Mouse (Mus musculus) CH12.LX (cell line): Measurements from ENCODE around the gene Morc2a. TPM values are rescaled to one million over a fixed set of nuclear protein-coding genes. Genes with fewer than 3 reads are reported as not detected.

Source experiments
- DNase-seq: peaks from one replicate; pipeline ENCODE4 v3.0.0-alpha.2; 2013; ENCODE audit errors: extremely low read depth
- H3K27ac ChIP-seq: 2 replicates; pipeline ENCODE4 v1.5.1; 2012; ENCODE audit warnings: low read depth, mild to moderate bottlenecking, control low read depth, moderate library complexity; ENCODE audit not compliant: insufficient read depth
- H3K27me3 ChIP-seq: replicated peaks from 2 replicates; pipeline ENCODE3; 2012; ENCODE audit warnings: inconsistent platforms
- H3K36me3 ChIP-seq, 2 experiments: replicated peaks in 1 of 2; 2 replicates each; pipeline versions ENCODE3 to v1.6.1; 2012; ENCODE audit warnings: inconsistent platforms in 1 of 2, low read length in 1 of 2, mild to moderate bottlenecking in 1 of 2, mixed read lengths in 1 of 2, moderate library complexity in 1 of 2; ENCODE audit not compliant: control insufficient read depth in 1 of 2, insufficient read depth in 1 of 2
- H3K4me1 ChIP-seq, 2 experiments: 2 replicates each; pipeline ENCODE4 v1.6.1; 2012; ENCODE audit warnings: inconsistent platforms in 1 of 2, moderate library complexity in 1 of 2; ENCODE audit not compliant: insufficient read depth in 2 of 2, control insufficient read depth in 1 of 2
- H3K4me2 ChIP-seq: 2 replicates; pipeline ENCODE4 v1.6.1; 2012; ENCODE audit warnings: low read depth, mild to moderate bottlenecking, control low read depth; ENCODE audit not compliant: poor library complexity, insufficient read depth, severe bottlenecking
- H3K4me3 ChIP-seq, 3 experiments: fragments of 150-350 bp in 1 of 3; sonication (generic) in 1 of 3; replicated peaks in 1 of 3; 2 replicates each; pipeline versions ENCODE3 to v1.5.1; 2011 to 2012; ENCODE audit warnings: low read depth in 2 of 3, low read length in 2 of 3, mild to moderate bottlenecking in 2 of 3, moderate library complexity in 2 of 3, control low read depth in 1 of 3, improper control_type of control experiment in 1 of 3, inconsistent platforms in 1 of 3, mixed read lengths in 1 of 3; ENCODE audit not compliant: poor library complexity in 1 of 3
- H3K79me2 ChIP-seq: replicated peaks from 2 replicates; pipeline ENCODE4 v1.6.1; 2012; ENCODE audit warnings: mild to moderate bottlenecking, moderate library complexity; ENCODE audit not compliant: control insufficient read depth, poor library complexity, insufficient read depth, severe bottlenecking; ENCODE audit errors: extremely low read depth
- H3K9ac ChIP-seq: 2 replicates; pipeline ENCODE4 v1.6.1; 2012; ENCODE audit warnings: low read depth, mild to moderate bottlenecking, control low read depth, moderate library complexity; ENCODE audit not compliant: insufficient read depth
- H3K9me3 ChIP-seq: replicated peaks from 2 replicates; pipeline ENCODE3; 2012; ENCODE audit warnings: low read length, inconsistent platforms, mixed read lengths
- CHD2 ChIP-seq: IDR thresholded peaks from 2 replicates; pipeline ENCODE4 v1.6.1; 2011; ENCODE audit warnings: low read length, improper control_type of control experiment
- CTCF ChIP-seq, 2 experiments: IDR thresholded peaks in 1 of 2; conservative IDR thresholded peaks in 1 of 2; 2 replicates each; pipeline ENCODE4 v1.5.1; 2011 to 2012; ENCODE audit warnings: low read depth in 2 of 2, low read length in 2 of 2, improper control_type of control experiment in 1 of 2, inconsistent platforms in 1 of 2, mild to moderate bottlenecking in 1 of 2, moderate library complexity in 1 of 2
- ETS1 ChIP-seq: conservative IDR thresholded peaks from 2 replicates; pipeline ENCODE4 v1.6.1; 2012; ENCODE audit warnings: low read depth, mild to moderate bottlenecking, inconsistent platforms, low read length, improper control_type of control experiment, moderate library complexity
- GABPA ChIP-seq: IDR thresholded peaks from 2 replicates; pipeline ENCODE4 v1.6.1; 2012; ENCODE audit warnings: low read depth, low read length, improper control_type of control experiment, inconsistent platforms; ENCODE audit not compliant: insufficient replicate concordance
- JUN ChIP-seq: IDR thresholded peaks from 2 replicates; pipeline ENCODE4 v1.6.1; 2011; ENCODE audit warnings: low read depth, mild to moderate bottlenecking, low read length, improper control_type of control experiment, moderate library complexity; ENCODE audit not compliant: insufficient read depth
- JUND ChIP-seq: conservative IDR thresholded peaks from 2 replicates; pipeline ENCODE4 v1.6.1; 2011; ENCODE audit warnings: low read depth, low read length, improper control_type of control experiment
- MAX ChIP-seq: IDR thresholded peaks from 2 replicates; pipeline ENCODE4 v1.6.1; 2011; ENCODE audit warnings: low read length, improper control_type of control experiment
- MEF2A ChIP-seq: IDR thresholded peaks from 2 replicates; pipeline ENCODE4 v1.6.1; 2014; ENCODE audit warnings: low read depth, mild to moderate bottlenecking, inconsistent platforms, low read length, improper control_type of control experiment, borderline replicate concordance
- NRF1 ChIP-seq: IDR thresholded peaks from 2 replicates; pipeline ENCODE4 v1.6.1; 2014; ENCODE audit warnings: low read depth, mild to moderate bottlenecking, inconsistent platforms, low read length, improper control_type of control experiment, moderate library complexity
- PAX5 ChIP-seq: IDR thresholded peaks from 2 replicates; pipeline ENCODE4 v1.6.1; 2012; ENCODE audit warnings: low read length, inconsistent platforms, mixed read lengths
- RAD21 ChIP-seq: IDR thresholded peaks from 2 replicates; pipeline ENCODE4 v1.6.1; 2011; ENCODE audit warnings: low read depth, mild to moderate bottlenecking, low read length, improper control_type of control experiment, moderate library complexity
- RCOR1 ChIP-seq: conservative IDR thresholded peaks from 2 replicates; pipeline ENCODE4 v1.6.1; 2012; ENCODE audit warnings: low read depth, mild to moderate bottlenecking, inconsistent platforms, low read length, improper control_type of control experiment
- SIN3A ChIP-seq: IDR thresholded peaks from 2 replicates; pipeline ENCODE4 v1.6.1; 2012; ENCODE audit warnings: low read length, improper control_type of control experiment, inconsistent platforms
- SMC3 ChIP-seq: IDR thresholded peaks from 2 replicates; pipeline ENCODE4 v1.6.1; 2011; ENCODE audit warnings: low read depth, low read length, improper control_type of control experiment
- TCF12 ChIP-seq: IDR thresholded peaks from 2 replicates; pipeline ENCODE4 v1.6.1; 2014; ENCODE audit warnings: low read depth, mild to moderate bottlenecking, inconsistent platforms, low read length, improper control_type of control experiment
- UBTF ChIP-seq: IDR thresholded peaks from 2 replicates; pipeline ENCODE4 v1.6.1; 2012; ENCODE audit warnings: low read depth, mild to moderate bottlenecking, inconsistent platforms, low read length, improper control_type of control experiment, moderate library complexity
- USF1 ChIP-seq: IDR thresholded peaks from 2 replicates; pipeline ENCODE4 v1.6.1; 2014; ENCODE audit warnings: low read depth, mild to moderate bottlenecking, inconsistent platforms, low read length, improper control_type of control experiment
- USF2 ChIP-seq: conservative IDR thresholded peaks from 2 replicates; pipeline ENCODE4 v1.6.1; 2011; ENCODE audit warnings: low read depth, low read length, improper control_type of control experiment
- ZC3H11A ChIP-seq: IDR thresholded peaks from 2 replicates; pipeline ENCODE4 v1.6.1; 2012; ENCODE audit warnings: low read depth, mild to moderate bottlenecking, inconsistent platforms, low read length, improper control_type of control experiment
- ZKSCAN1 ChIP-seq: IDR thresholded peaks from 2 replicates; pipeline ENCODE4 v1.6.1; 2012; ENCODE audit warnings: low read depth, inconsistent platforms, low read length, improper control_type of control experiment, borderline replicate concordance
- ZMIZ1 ChIP-seq: IDR thresholded peaks from 2 replicates; pipeline ENCODE4 v1.6.1; 2012; ENCODE audit warnings: low read depth, mild to moderate bottlenecking, inconsistent platforms, low read length, improper control_type of control experiment
- ZNF384 ChIP-seq: IDR thresholded peaks from 2 replicates; pipeline ENCODE4 v1.6.1; 2012; ENCODE audit warnings: low read depth, low read length, improper control_type of control experiment, inconsistent platforms
- dilution Hi-C: fragments of 300-500 bp; cut with MboI; formaldehyde crosslinking; loops from 2 replicates; pipeline ENCODE4 v1.14.3; 2020; ENCODE audit warnings: low sequenced_read_pairs; ENCODE audit not compliant: extremely low pct_unique_long_range_greater_than_20kb, extremely low pct_ligation_motif_present
- in situ Hi-C: fragments of 300-500 bp; cut with MboI; formaldehyde crosslinking; loops from 3 replicates; pipeline ENCODE4 v1.14.3; 2019; ENCODE audit warnings: low sequenced_read_pairs, low pct_ligation_motif_present, low pct_unique_long_range_greater_than_20kb, mixed read lengths
- polyA plus RNA-seq: library from polyadenylated mRNA; unstranded; fragments of >175 nt; gene quantifications from 2 replicates; pipeline ENCODE4 v1.2.1, GENCODE M21; 2012; ENCODE audit warnings: low read depth; ENCODE audit not compliant: insufficient read length
- total RNA-seq, 2 experiments: library from RNA; depleted of rRNA; stranded (reverse); fragments of 300-350 nt in 1 of 2; fragments of >200 nt in 1 of 2; gene quantifications; 2 replicates each; pipeline ENCODE4 v1.2.3; 2012 to 2014

The Morc2a gene
- total and polyA plus RNA-seq, 3 experiments = 28.1 to 44.1 (median 28.2) TPM

GRCm38 (mm10) chr11:3707057-3707456 lies 58.1 kb downstream of the Morc2a start (continued):
- TF ChIP-seq SIN3A = no peak

- dilution Hi-C loops = no loop called here
Measured at GRCm38 (mm10) chr11:3710203-3710602, 61.2 kb downstream of the Morc2a start.

GRCm38 (mm10) chr11:3714486-3714885 lies 65.5 kb downstream of the Morc2a start:
- Histone ChIP-seq H3K36me3 (no peaks in the 10 kb centered on the region), H3K27ac (no peak overlapping the region), H3K27me3 (peaks cover 43% of the 10 kb centered on the region), H3K4me1 (no peaks in the 10 kb centered on the region), H3K79me2 (no peaks in the 10 kb centered on the region), H3K9me3 (peaks cover 9% of the 10 kb centered on the region), H3K4me3 (no peak overlapping the region), H3K9ac (no peak overlapping the region), H3K4me2 (no peak overlapping the region)
- dilution Hi-C loops (no loop called here), in situ Hi-C loops (no loop called here)
- TF ChIP-seq RAD21 (peak; percentile 36), JUN (no peak), SMC3 (peak; percentile 78), CTCF (conservative IDR thresholded peaks at IDR 0.05 in 1 of 2, IDR thresholded peaks at IDR 0.05 in 1 of 2; ENCODE audit: low read depth in 2 of 2, low read length in 2 of 2) (peak; percentile 73 to 74)
- peak; percentile 47 for DNase-seq

More at GRCm38 (mm10) chr11:3710203-3710602, 61.2 kb downstream of the Morc2a start:
- Histone ChIP-seq H3K9me3 (peaks cover 4% of the 10 kb centered on the region), H3K9ac (no peak overlapping the region), H3K4me1 (peaks cover 0 to 9% of the 10 kb centered on the region in 2 experiments; a peak in 1 of 4 replicates), H3K36me3 (no peaks in the 10 kb centered on the region), H3K27ac (no peak overlapping the region), H3K4me3 (no peak overlapping the region), H3K79me2 (no peaks in the 10 kb centered on the region), H3K4me2 (no peak overlapping the region), H3K27me3 (peaks cover 6% of the 10 kb centered on the region)
- no peak for DNase-seq
- TF ChIP-seq TCF12 (no peak), ZKSCAN1 (no peak)
- in situ Hi-C loops = no loop called here

GRCm38 (mm10) chr11:3716662-3717061 lies 67.7 kb downstream of the Morc2a start:
- H3K4me1 ChIP-seq = no peaks in the 10 kb centered on the region
- H3K4me3 ChIP-seq = no peak overlapping the region
- dilution Hi-C loops = no loop called here
- H3K79me2 ChIP-seq = no peaks in the 10 kb centered on the region
- H3K4me2 ChIP-seq = no peak overlapping the region
- H3K9me3 ChIP-seq = peaks cover 9% of the 10 kb centered on the region
- H3K27me3 ChIP-seq = peaks cover 61% of the 10 kb centered on the region
- H3K27ac ChIP-seq = no peak overlapping the region
- no peak for TF ChIP-seq USF1
- no peak for TF ChIP-seq ETS1
- TF ChIP-seq ZKSCAN1 = no peak
- no peak for TF ChIP-seq MAX
- TF ChIP-seq CHD2 = no peak
- no peak for TF ChIP-seq ZNF384
- TF ChIP-seq RCOR1 = no peak
- TF ChIP-seq NRF1 = no peak
- TF ChIP-seq GABPA = no peak
- TF ChIP-seq JUN = no peak
- no peak for TF ChIP-seq TCF12
- no peak for TF ChIP-seq ZMIZ1
- TF ChIP-seq ZC3H11A = no peak
- no peak for TF ChIP-seq USF2
- no peak for TF ChIP-seq SIN3A
- TF ChIP-seq PAX5 = no peak
- TF ChIP-seq UBTF = no peak
- TF ChIP-seq MEF2A = no peak
- TF ChIP-seq JUND = no peak
- in situ Hi-C loops = no loop called here
- DNase-seq = no peak
- no peak overlapping the region for H3K9ac ChIP-seq
- no peaks in the 10 kb centered on the region for H3K36me3 ChIP-seq
